Mouse (Mus musculus) myocyte (in vitro differentiated cells): Measurements from ENCODE around the gene Gm9936.

Experiments
- E2F4 ChIP-seq: IDR thresholded peaks from one replicate; pipeline ENCODE4 v1.6.1; 2011; ENCODE audit warnings: mild to moderate bottlenecking, control low read depth, moderate library complexity; ENCODE audit not compliant: insufficient read depth
- MAX ChIP-seq: IDR thresholded peaks from one replicate; pipeline ENCODE4 v1.6.1; 2011; ENCODE audit warnings: low read depth, mild to moderate bottlenecking, control low read depth
- MYOD1 ChIP-seq, 3 experiments: IDR thresholded peaks; one replicate each; pipeline ENCODE4 v1.6.1; 2011; ENCODE audit warnings: control low read depth in 2 of 3, low read depth in 2 of 3, mild to moderate bottlenecking in 2 of 3, moderate library complexity in 1 of 3; ENCODE audit not compliant: insufficient read length in 2 of 3, control insufficient read depth in 1 of 3
- POLR2A ChIP-seq: IDR thresholded peaks from one replicate; pipeline ENCODE4 v1.6.1; 2011; ENCODE audit warnings: low read depth, mild to moderate bottlenecking, control low read depth, moderate library complexity; ENCODE audit not compliant: insufficient read length
- POLR2AphosphoS2 ChIP-seq: IDR thresholded peaks from one replicate; pipeline ENCODE4 v1.6.1; 2011; ENCODE audit warnings: low read depth, control low read depth; ENCODE audit not compliant: insufficient read length
- SRF ChIP-seq: IDR thresholded peaks from one replicate; pipeline ENCODE4 v1.6.1; 2011; ENCODE audit warnings: low read depth; ENCODE audit not compliant: control insufficient read depth, insufficient read length
- TCF12 ChIP-seq: IDR thresholded peaks from one replicate; pipeline ENCODE4 v1.6.1; 2011; ENCODE audit warnings: mild to moderate bottlenecking, control low read depth; ENCODE audit not compliant: poor library complexity, insufficient read depth, severe bottlenecking
- TCF3 ChIP-seq: IDR thresholded peaks from one replicate; pipeline ENCODE4 v1.6.1; 2011; ENCODE audit warnings: low read depth, control low read depth; ENCODE audit not compliant: insufficient read length
- USF1 ChIP-seq: IDR thresholded peaks from one replicate; pipeline ENCODE4 v1.6.1; 2011; ENCODE audit warnings: low read depth, mild to moderate bottlenecking, control low read depth, moderate library complexity

- TF ChIP-seq POLR2A = no peak
- TF ChIP-seq MAX = no peak
- TF ChIP-seq MYOD1 (IDR thresholded peaks at IDR 0.05; ENCODE audit: control insufficient read depth in 1 of 3, insufficient read length in 2 of 3, low read depth in 2 of 3) = no peak
- TF ChIP-seq USF1 = no peak
- TF ChIP-seq TCF12 = no peak
- TF ChIP-seq E2F4 = no peak
- TF ChIP-seq SRF = no peak
- TF ChIP-seq TCF3 = no peak
- no peak for TF ChIP-seq POLR2AphosphoS2
Measured at GRCm38 (mm10) chr5:114861730-114862129, 3.2 kb upstream of the Gm9936 start.
